26 mouse cellular contexts compared by ENCODE assay signal in the genomic region with DNA sequence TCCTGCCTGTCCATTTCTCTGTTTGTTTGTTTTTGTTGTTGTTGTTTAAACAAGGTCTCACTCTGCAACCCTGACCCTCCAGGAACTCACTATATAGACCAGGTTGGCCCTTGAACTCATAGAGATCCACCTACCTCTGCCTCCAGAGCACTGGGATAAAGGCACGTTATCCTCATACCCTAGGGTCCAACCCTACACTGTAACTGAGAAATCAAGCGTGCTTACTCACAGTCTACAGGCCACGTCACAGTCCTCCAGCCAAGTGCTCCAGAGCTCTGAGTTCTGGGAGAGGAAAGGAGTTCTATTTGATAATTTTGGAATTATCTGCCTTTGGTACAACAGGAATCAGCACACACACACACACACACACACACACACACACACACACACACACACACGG.
"Had no signal": no experiment of that assay in that cellular context is flagged by ENCODE, and none has a peak within 500 bp of the region (broad histone marks: within the 10 kb centered on the region; RNA-seq: fewer than 3 reads in every experiment).

No protein-coding gene starts in this region.

- H3K4me1 ChIP-seq: hindbrain, embryonic 13.5 days; hindbrain, embryonic 15.5 days had no signal

- H3K36me3 ChIP-seq: heart, embryonic 13.5 days; heart, embryonic 15.5 days; hindbrain, embryonic 13.5 days; hindbrain, embryonic 15.5 days; kidney, embryonic 15.5 days; limb, embryonic 10.5 days; limb, embryonic 12.5 days; liver, embryonic 12.5 days had no signal

- DNase-seq: forebrain, postnatal 0 days; gastrocnemius, postnatal 14 days; gastrocnemius, postnatal 36 days; heart, adult 11 months; heart, adult 2 months; heart, postnatal 14 days; heart, postnatal 36 days; kidney, adult 11 months; kidney, adult 2 months; kidney, adult 9 months; kidney, postnatal 14 days; kidney, postnatal 36 days; layer of hippocampus, adult 9-11 months; layer of hippocampus, postnatal 36 days; liver had no signal

- H3K27ac ChIP-seq: heart, adult 2 months; heart, embryonic 13.5 days; heart, embryonic 15.5 days; hindbrain, embryonic 13.5 days; hindbrain, embryonic 15.5 days; hindbrain, postnatal 0 days; kidney, embryonic 15.5 days; kidney, postnatal 0 days; limb, embryonic 10.5 days; limb, embryonic 12.5 days; liver, embryonic 12.5 days had no signal

- H3K9ac ChIP-seq: forebrain, postnatal 0 days; heart, embryonic 13.5 days; heart, embryonic 15.5 days; hindbrain, embryonic 13.5 days; hindbrain, embryonic 15.5 days; kidney, embryonic 15.5 days; limb, embryonic 12.5 days; liver, embryonic 12.5 days had no signal

- H3K27me3 ChIP-seq: heart, embryonic 15.5 days; kidney, embryonic 15.5 days; limb, embryonic 12.5 days; liver, embryonic 12.5 days had no signal

- H3K4me3 ChIP-seq: heart, adult 2 months; heart, embryonic 13.5 days; heart, embryonic 15.5 days; hindbrain, embryonic 13.5 days; hindbrain, embryonic 15.5 days; kidney, embryonic 15.5 days; limb, embryonic 10.5 days; limb, embryonic 12.5 days; liver, embryonic 12.5 days had no signal

- H3K9me3 ChIP-seq: heart, embryonic 13.5 days; heart, embryonic 15.5 days; hindbrain, embryonic 13.5 days; hindbrain, embryonic 15.5 days; kidney, embryonic 15.5 days; limb, embryonic 10.5 days; limb, embryonic 12.5 days; liver, embryonic 12.5 days had no signal

- ATAC-seq: forebrain, postnatal 0 days; hindbrain, postnatal 0 days; liver, embryonic 12.5 days had no signal

- H3K4me2 ChIP-seq: heart, embryonic 11.5 days; heart, embryonic 13.5 days; heart, embryonic 15.5 days; hindbrain, embryonic 13.5 days; hindbrain, embryonic 15.5 days; kidney, embryonic 15.5 days; limb, embryonic 12.5 days; liver, embryonic 12.5 days had no signal
